Mouse (Mus musculus): ENCODE results near the gene Mov10l1.

Gene Mov10l1

GRCm38 (mm10) chr15:88982534-88983079 is at the start of gene Mov10l1:
Gene Mov10l1 (plus strand): TSS chr15:88982909.
- DNase-seq (ENCODE audit: low spot score in 2 of 2), result no peak

GRCm38 (mm10) chr15:88934141-88934540 is 48.6 kb upstream of the Mov10l1 start:
- no peak for DNase-seq (ENCODE audit: low spot score in 2 of 2)

- DNase-seq (ENCODE audit: low spot score in 2 of 2), result no peak
Observed at GRCm38 (mm10) chr15:88936619-88937290, 46.0 kb upstream of the Mov10l1 start.

- no peak for DNase-seq (ENCODE audit: low spot score in 2 of 2)
Observed at GRCm38 (mm10) chr15:88937291-88937650, 45.4 kb upstream of the Mov10l1 start.

- no peak for DNase-seq (ENCODE audit: low spot score in 2 of 2)
Observed at GRCm38 (mm10) chr15:88942783-88943182, 39.9 kb upstream of the Mov10l1 start.

- DNase-seq (ENCODE audit: low spot score in 2 of 2), result no peak
Observed at GRCm38 (mm10) chr15:88943896-88944551, 38.7 kb upstream of the Mov10l1 start.

- no peak for DNase-seq (ENCODE audit: low spot score in 2 of 2)
Observed at GRCm38 (mm10) chr15:88946851-88947250, 35.9 kb upstream of the Mov10l1 start.

- no peak for DNase-seq (ENCODE audit: low spot score in 2 of 2)
Observed at GRCm38 (mm10) chr15:88951246-88951645, 31.5 kb upstream of the Mov10l1 start.

GRCm38 (mm10) chr15:88954368-88955072 is 28.2 kb upstream of the Mov10l1 start, which contains the start of gene Ttll8:
Gene Ttll8 (minus strand): TSS chr15:88954418.
- peak; percentile 18 to 33 for DNase-seq (ENCODE audit: low spot score in 2 of 2)

- no peak for DNase-seq (ENCODE audit: low spot score in 2 of 2)
Observed at GRCm38 (mm10) chr15:88955342-88955741, 27.4 kb upstream of the Mov10l1 start.

- DNase-seq (ENCODE audit: low spot score in 2 of 2), result no peak
Observed at GRCm38 (mm10) chr15:88957522-88957921, 25.2 kb upstream of the Mov10l1 start.

- no peak for DNase-seq (ENCODE audit: low spot score in 2 of 2)
Observed at GRCm38 (mm10) chr15:88964070-88964578, 18.6 kb upstream of the Mov10l1 start.

- no peak for DNase-seq (ENCODE audit: low spot score in 2 of 2)
Observed at GRCm38 (mm10) chr15:88972300-88972699, 10.4 kb upstream of the Mov10l1 start.

GRCm38 (mm10) chr15:88978281-88979137 is 4.2 kb upstream of the Mov10l1 start, which contains the start of gene Mlc1:
Gene Mlc1 (minus strand): TSS chr15:88979007.
- no peak for DNase-seq (ENCODE audit: low spot score in 2 of 2)

GRCm38 (mm10) chr15:88979138-88979446 is 3.6 kb upstream of the Mov10l1 start:
- no peak for DNase-seq (ENCODE audit: low spot score in 2 of 2)

- DNase-seq (ENCODE audit: low spot score in 2 of 2), result peak; percentile 28 to 31
Observed at GRCm38 (mm10) chr15:88989236-88989635, 6.5 kb downstream of the Mov10l1 start.

- DNase-seq (ENCODE audit: low spot score in 2 of 2), result no peak
Observed at GRCm38 (mm10) chr15:88998636-88999035, 15.9 kb downstream of the Mov10l1 start.

GRCm38 (mm10) chr15:88999124-88999523 is 16.4 kb downstream of the Mov10l1 start:
- DNase-seq (ENCODE audit: low spot score in 2 of 2), result no peak

- no peak for DNase-seq (ENCODE audit: low spot score in 2 of 2)
Observed at GRCm38 (mm10) chr15:89000367-89000766, 17.7 kb downstream of the Mov10l1 start.

- DNase-seq (ENCODE audit: low spot score in 2 of 2), result no peak
Observed at GRCm38 (mm10) chr15:89001245-89001644, 18.5 kb downstream of the Mov10l1 start.

- DNase-seq (ENCODE audit: low spot score in 2 of 2), result no peak
Observed at GRCm38 (mm10) chr15:89007002-89007401, 24.3 kb downstream of the Mov10l1 start.
